Comparison of ENCODE assay signal across 8 mouse cellular contexts in the genomic region with DNA sequence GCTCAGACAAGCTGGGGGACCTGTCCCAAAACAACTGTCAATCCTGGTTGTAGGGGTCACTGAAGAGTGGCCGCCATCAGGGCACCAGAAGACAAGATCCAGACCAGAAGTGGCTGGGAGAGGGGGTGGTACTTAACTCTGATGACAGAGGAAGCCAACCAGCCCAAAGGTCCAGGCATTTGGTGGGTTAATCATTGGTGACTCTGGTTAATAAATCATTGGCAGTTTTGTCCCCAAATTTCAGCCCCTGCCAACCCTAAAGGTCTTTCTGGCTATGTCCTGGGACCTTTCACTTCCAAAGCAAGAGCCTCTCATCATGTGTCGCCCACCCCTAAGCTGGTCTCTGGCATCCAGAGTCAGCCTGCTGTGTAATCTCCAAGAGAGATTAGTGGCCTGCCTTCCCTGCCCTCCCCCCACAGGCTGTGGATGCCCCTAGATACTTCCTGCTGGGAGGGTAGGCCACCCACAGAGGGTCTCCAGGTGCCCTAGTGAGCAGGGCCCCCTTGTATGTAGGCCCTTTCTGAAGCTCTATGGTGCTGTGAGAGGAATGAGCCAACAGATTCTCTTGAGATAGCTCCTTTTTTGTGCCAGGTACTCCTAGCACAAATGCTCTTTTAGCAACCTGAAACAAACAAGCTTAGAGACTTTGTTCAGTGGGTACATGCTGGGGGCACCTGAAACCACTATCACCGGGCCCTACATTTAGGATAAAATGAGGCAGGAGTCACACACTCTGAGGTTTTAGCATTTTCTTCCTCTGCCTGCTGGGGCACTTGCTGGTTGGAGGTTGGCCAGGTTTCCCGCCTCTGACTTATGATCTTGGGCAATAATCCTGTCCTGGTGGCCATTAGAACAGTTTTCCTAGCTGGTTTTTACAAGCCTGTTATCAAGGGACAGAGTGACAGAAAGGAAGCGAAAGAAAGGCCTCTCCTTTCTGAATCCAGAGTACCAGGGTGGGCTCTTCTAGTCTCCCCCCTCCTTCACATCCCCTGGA. TPM values are rescaled to one million over a fixed set of nuclear protein-coding genes. Genes with fewer than 3 reads are reported as not detected.
DNase-seq lines count a peak whose midpoint lies in the region; ATAC-seq and TF ChIP-seq lines count a peak whose summit lies in the region.

No protein-coding gene starts in this region.

- TF ChIP-seq CTCF in kidney, adult 2 months (conservative IDR thresholded peaks at IDR 0.05; ENCODE audit: insufficient read depth, insufficient read length, low read depth, low read length): no peak

- H3K4me1 ChIP-seq in hindbrain, embryonic 14.5 days (replicated peaks; ENCODE audit: control insufficient read depth, insufficient read depth, low read length): peaks cover 83% of the 10 kb centered on the region
- peaks cover 86% of the 10 kb centered on the region for H3K4me1 ChIP-seq in hindbrain, embryonic 12.5 days
- H3K4me1 ChIP-seq in kidney, adult 2 months (ENCODE audit: control insufficient read depth, insufficient read depth, low read length): peaks cover 39% of the 10 kb centered on the region
- H3K4me1 ChIP-seq in liver, embryonic 15.5 days (replicated peaks): peaks cover 38% of the 10 kb centered on the region

- 0 out of 2 replicates have a peak overlapping the region, but pooled peaks have one; percentile 26 for H3K27ac ChIP-seq in hindbrain, embryonic 14.5 days
- H3K27ac ChIP-seq in hindbrain, embryonic 12.5 days: no peak overlapping the region
- peak overlapping the region; percentile 90 for H3K27ac ChIP-seq in kidney, adult 2 months (ENCODE audit: insufficient read depth, low read depth, low read length)
- H3K27ac ChIP-seq in liver, embryonic 15.5 days (replicated peaks): peak overlapping the region; percentile 79

- no peak overlapping the region for H3K9ac ChIP-seq in hindbrain, embryonic 14.5 days
- no peak overlapping the region for H3K9ac ChIP-seq in hindbrain, embryonic 12.5 days
- H3K9ac ChIP-seq in liver, embryonic 15.5 days: no peak overlapping the region

- WGBS in hindbrain, embryonic 14.5 days: 63% methylated on average over 5 of the region's 5 CpGs
- WGBS in hindbrain, embryonic 12.5 days: 70% methylated on average over 5 of the region's 5 CpGs
- WGBS in kidney, adult 2 months: 45% methylated on average over 5 of the region's 5 CpGs
- WGBS in liver, embryonic 15.5 days (ENCODE audit: insufficient replicate concordance): 40% methylated on average over 5 of the region's 5 CpGs

- no peak for ATAC-seq in hindbrain, embryonic 14.5 days (ENCODE audit: low FRiP score)
- no peak for ATAC-seq in hindbrain, embryonic 12.5 days (ENCODE audit: low FRiP score)
- ATAC-seq in liver, embryonic 15.5 days (ENCODE audit: insufficient read depth): peak; percentile 32; the same call in 1 of the 2 replicates
- no peak for ATAC-seq in monocyte, adult 5-6 weeks (replicated peaks; ENCODE audit: insufficient number of reproducible peaks, low FRiP score, low TSS enrichment, poor library complexity, severe bottlenecking)

- H3K36me3 ChIP-seq in hindbrain, embryonic 14.5 days (replicated peaks; ENCODE audit: control insufficient read depth, insufficient read depth): no peaks in the 10 kb centered on the region
- H3K36me3 ChIP-seq in hindbrain, embryonic 12.5 days: no peaks in the 10 kb centered on the region
- no peaks in the 10 kb centered on the region for H3K36me3 ChIP-seq in kidney, adult 2 months (ENCODE audit: control insufficient read depth, insufficient read depth, low read length)
- no peaks in the 10 kb centered on the region for H3K36me3 ChIP-seq in liver, embryonic 15.5 days (replicated peaks)

- no peaks in the 10 kb centered on the region for H3K9me3 ChIP-seq in hindbrain, embryonic 14.5 days (ENCODE audit: control insufficient read depth, low read length)
- H3K9me3 ChIP-seq in hindbrain, embryonic 12.5 days (replicated peaks): no peaks in the 10 kb centered on the region
- H3K9me3 ChIP-seq in liver, embryonic 15.5 days (replicated peaks): no peaks in the 10 kb centered on the region

- TF ChIP-seq POLR2A in kidney, adult 2 months (IDR thresholded peaks at IDR 0.05; ENCODE audit: low read depth, low read length): no peak

- no peaks in the 10 kb centered on the region for H3K27me3 ChIP-seq in hindbrain, embryonic 14.5 days (ENCODE audit: control insufficient read depth, insufficient read depth, low read length)
- H3K27me3 ChIP-seq in hindbrain, embryonic 12.5 days: no peaks in the 10 kb centered on the region
- no peaks in the 10 kb centered on the region for H3K27me3 ChIP-seq in kidney, adult 2 months (replicated peaks; ENCODE audit: control insufficient read depth, insufficient read depth, low read length)
- H3K27me3 ChIP-seq in liver, embryonic 15.5 days: no peaks in the 10 kb centered on the region

- DNase-seq in adrenal gland, postnatal 10 days: peak; percentile 74
- no peak for DNase-seq in adrenal gland, adult 8-10 months
- no peak for DNase-seq in hindbrain, embryonic 14.5 days (ENCODE audit: low spot score)
- peak; percentile 91 for DNase-seq in kidney, adult 2 months
- no peak for DNase-seq in left cerebral cortex, adult 8-10 months (ENCODE audit: low spot score in 2 of 2)

- H3K4me3 ChIP-seq in hindbrain, embryonic 14.5 days (replicated peaks; ENCODE audit: low read length): no peak overlapping the region
- no peak overlapping the region for H3K4me3 ChIP-seq in hindbrain, embryonic 12.5 days
- H3K4me3 ChIP-seq in kidney, adult 2 months (ENCODE audit: insufficient read depth, low read depth, low read length): no peak overlapping the region
- no peak overlapping the region for H3K4me3 ChIP-seq in liver, embryonic 15.5 days (replicated peaks)

- H3K4me2 ChIP-seq in hindbrain, embryonic 14.5 days (replicated peaks): no peak overlapping the region
- H3K4me2 ChIP-seq in hindbrain, embryonic 12.5 days (replicated peaks): no peak overlapping the region
- H3K4me2 ChIP-seq in liver, embryonic 15.5 days: peak overlapping the region; percentile 39

RNA-seq across cellular contexts. Expression of gene Nectin1, which starts 14.5 kb away (rescaled TPM):
- total RNA-seq in adrenal gland, postnatal 10 days (2021): 10 to 100 TPM; 18.2 to 21.7 TPM
- 10 to 100 TPM; 39.3 to 61.3 (median 50.2) TPM for total RNA-seq in adrenal gland, adult 8-10 months (2022)
- polyA plus RNA-seq in hindbrain, embryonic 14.5 days (2014; fragmentation: Nextera tagmentation; extraction: Ambion mirVana): 18.0 and 18.9 TPM in 2 replicates
- 12.9 and 13.0 TPM in 2 replicates for polyA plus RNA-seq in hindbrain, embryonic 12.5 days (2016; fragmentation: Nextera tagmentation; extraction: Ambion mirVana)
- 26.5 and 27.6 TPM in 2 replicates for polyA plus RNA-seq in kidney, adult 2 months (2012; rRNA removed)
- 1.6 and 1.8 TPM in 2 replicates for polyA plus RNA-seq in liver, embryonic 15.5 days (2015; fragmentation: Nextera tagmentation; extraction: Ambion mirVana)
- 10 to 100 TPM; 53.8 to 66.5 (median 60.4) TPM for total RNA-seq in left cerebral cortex, adult 8-10 months (2022)
- 6.0 to 7.5 TPM (median 7.2 TPM) in 3 replicates for total RNA-seq in monocyte, adult 5-6 weeks (2017)

Comparison
In these comparisons a context has a peak if more than half of its experiments do, and no peak if none do; other contexts are left out.
1. DNase-seq: peak in adrenal gland, postnatal 10 days (single experiment) and kidney, adult 2 months (single experiment); none in adrenal gland, adult 8-10 months (single experiment), hindbrain, embryonic 14.5 days (single experiment) and left cerebral cortex, adult 8-10 months (0 of 2).